Mouse (Mus musculus) myocyte (in vitro differentiated cells): ENCODE results near the gene Aen. TPM values are rescaled to one million over a fixed set of nuclear protein-coding genes. Genes with fewer than 3 reads are reported as not detected.

Experiments
- H3K27me3 ChIP-seq: one replicate; pipeline ENCODE4 v1.6.1; 2011; ENCODE audit not compliant: control insufficient read depth, insufficient read depth, insufficient read length
- H3K36me3 ChIP-seq: one replicate; pipeline ENCODE4 v1.6.1; 2011; ENCODE audit not compliant: control insufficient read depth, insufficient read depth
- H3K4me2 ChIP-seq: one replicate; pipeline ENCODE4 v1.6.1; 2011; ENCODE audit warnings: low read depth, control low read depth
- H3K4me3 ChIP-seq: one replicate; pipeline ENCODE4 v1.5.1; 2011; ENCODE audit warnings: mild to moderate bottlenecking, control low read depth, moderate library complexity
- H3K79me2 ChIP-seq: one replicate; pipeline ENCODE4 v1.6.1; 2011; ENCODE audit not compliant: control insufficient read depth, insufficient read depth
- H3ac ChIP-seq: one replicate; pipeline ENCODE4 v1.6.1; 2011; ENCODE audit not compliant: control insufficient read depth, insufficient read length
- CEBPB ChIP-seq: IDR thresholded peaks from 2 replicates; pipeline ENCODE4 v1.6.1; 2011; ENCODE audit warnings: mild to moderate bottlenecking, moderate library complexity; ENCODE audit not compliant: poor library complexity, insufficient read depth, severe bottlenecking
- E2F4 ChIP-seq: IDR thresholded peaks from one replicate; pipeline ENCODE4 v1.6.1; 2011; ENCODE audit warnings: mild to moderate bottlenecking, control low read depth, moderate library complexity; ENCODE audit not compliant: insufficient read depth
- MAX ChIP-seq: IDR thresholded peaks from one replicate; pipeline ENCODE4 v1.6.1; 2011; ENCODE audit warnings: low read depth, mild to moderate bottlenecking, control low read depth
- MYOD1 ChIP-seq, 3 experiments: IDR thresholded peaks; one replicate each; pipeline ENCODE4 v1.6.1; 2011; ENCODE audit warnings: control low read depth in 2 of 3, low read depth in 2 of 3, mild to moderate bottlenecking in 2 of 3, moderate library complexity in 1 of 3; ENCODE audit not compliant: insufficient read length in 2 of 3, control insufficient read depth in 1 of 3
- MYOG ChIP-seq, 3 experiments: IDR thresholded peaks; one replicate each; pipeline ENCODE4 v1.6.1; 2011; ENCODE audit warnings: control low read depth in 2 of 3, low read depth in 2 of 3, mild to moderate bottlenecking in 2 of 3; ENCODE audit not compliant: insufficient read length in 2 of 3, control insufficient read depth in 1 of 3, insufficient read depth in 1 of 3
- POLR2A ChIP-seq: IDR thresholded peaks from one replicate; pipeline ENCODE4 v1.6.1; 2011; ENCODE audit warnings: low read depth, mild to moderate bottlenecking, control low read depth, moderate library complexity; ENCODE audit not compliant: insufficient read length
- POLR2AphosphoS2 ChIP-seq: IDR thresholded peaks from one replicate; pipeline ENCODE4 v1.6.1; 2011; ENCODE audit warnings: low read depth, control low read depth; ENCODE audit not compliant: insufficient read length
- REST ChIP-seq: IDR thresholded peaks from one replicate; pipeline ENCODE4 v1.6.1; 2011; ENCODE audit warnings: mild to moderate bottlenecking, control low read depth, moderate library complexity; ENCODE audit not compliant: insufficient read depth, insufficient read length
- SRF ChIP-seq: IDR thresholded peaks from one replicate; pipeline ENCODE4 v1.6.1; 2011; ENCODE audit warnings: low read depth; ENCODE audit not compliant: control insufficient read depth, insufficient read length
- TCF12 ChIP-seq: IDR thresholded peaks from one replicate; pipeline ENCODE4 v1.6.1; 2011; ENCODE audit warnings: mild to moderate bottlenecking, control low read depth; ENCODE audit not compliant: poor library complexity, insufficient read depth, severe bottlenecking
- TCF3 ChIP-seq: IDR thresholded peaks from one replicate; pipeline ENCODE4 v1.6.1; 2011; ENCODE audit warnings: low read depth, control low read depth; ENCODE audit not compliant: insufficient read length
- USF1 ChIP-seq: IDR thresholded peaks from one replicate; pipeline ENCODE4 v1.6.1; 2011; ENCODE audit warnings: low read depth, mild to moderate bottlenecking, control low read depth, moderate library complexity
- polyA plus RNA-seq: library from polyadenylated mRNA; unstranded; fragments of >200 nt; fragmentation: generic; extraction: Trizol; gene quantifications from one replicate; pipeline ENCODE4 v1.2.1, GENCODE M21; 2012; ENCODE audit warnings: missing spikeins

Gene Aen
- polyA plus RNA-seq, 1 experiment, result 52.8 TPM

- Histone ChIP-seq H3K4me2 (no peak overlapping the region), H3K36me3 (peaks cover 12% of the 10 kb centered on the region), H3K27me3 (no peaks in the 10 kb centered on the region), H3K4me3 (no peak overlapping the region), H3ac (no peak overlapping the region), H3K79me2 (no peaks in the 10 kb centered on the region)
- TF ChIP-seq POLR2AphosphoS2, result peak; percentile 76
- no peak for TF ChIP-seq TCF12
These were observed 16.8 kb downstream of the Aen start for GRCm38 (mm10) chr7:78912253-78912973.

GRCm38 (mm10) chr7:78912974-78913474, 17.4 kb downstream of the Aen start, which contains the start of gene Isg20:
Gene Isg20 (plus strand): TSS chr7:78913424.
- H3K36me3 ChIP-seq, result peaks cover 12% of the 10 kb centered on the region
- no peaks in the 10 kb centered on the region for H3K27me3 ChIP-seq
- peak within 1 kb of the TSS; percentile 94 for H3K4me2 ChIP-seq
- TF ChIP-seq POLR2A (no peak), USF1 (no peak), MYOG (IDR thresholded peaks at IDR 0.05; ENCODE audit: control insufficient read depth in 1 of 3, insufficient read depth in 1 of 3, insufficient read length in 2 of 3, low read depth in 2 of 3) (no peak), POLR2AphosphoS2 (peak; percentile 53), MAX (no peak), REST (no peak), MYOD1 (IDR thresholded peaks at IDR 0.05; ENCODE audit: control insufficient read depth in 1 of 3, insufficient read length in 2 of 3, low read depth in 2 of 3) (no peak)
- no peaks in the 10 kb centered on the region for H3K79me2 ChIP-seq
- H3ac ChIP-seq, result no peak within 1 kb of the TSS
- peak within 1 kb of the TSS; percentile 29 for H3K4me3 ChIP-seq

GRCm38 (mm10) chr7:78913649-78914544, 18.2 kb downstream of the Aen start:
- H3K4me3 ChIP-seq, result peak overlapping the region; percentile 29

GRCm38 (mm10) chr7:78914545-78914845, 18.8 kb downstream of the Aen start:
- no peak overlapping the region for H3ac ChIP-seq
- no peaks in the 10 kb centered on the region for H3K36me3 ChIP-seq
- H3K4me2 ChIP-seq, result peak overlapping the region; percentile 94
- H3K79me2 ChIP-seq, result no peaks in the 10 kb centered on the region
- peak overlapping the region; percentile 29 for H3K4me3 ChIP-seq
- no peak for TF ChIP-seq TCF12
- no peak for TF ChIP-seq USF1
- peak in 1 of 3 experiments; percentile 9 for TF ChIP-seq MYOD1 (IDR thresholded peaks at IDR 0.05; ENCODE audit: control insufficient read depth in 1 of 3, insufficient read length in 2 of 3, low read depth in 2 of 3)
- peak in 2 of 3 experiments; percentile 9 to 66 for TF ChIP-seq MYOG (IDR thresholded peaks at IDR 0.05; ENCODE audit: control insufficient read depth in 1 of 3, insufficient read depth in 1 of 3, insufficient read length in 2 of 3, low read depth in 2 of 3)
- H3K27me3 ChIP-seq, result no peaks in the 10 kb centered on the region

More at GRCm38 (mm10) chr7:78913649-78914544, 18.2 kb downstream of the Aen start:
- Histone ChIP-seq H3K4me2 (peak overlapping the region; percentile 94), H3K79me2 (no peaks in the 10 kb centered on the region), H3K27me3 (no peaks in the 10 kb centered on the region), H3K36me3 (peaks cover 4% of the 10 kb centered on the region), H3ac (no peak overlapping the region)
- peak; percentile 92 for TF ChIP-seq CEBPB
- peak; percentile 37 for TF ChIP-seq POLR2A
- no peak for TF ChIP-seq TCF3
- no peak for TF ChIP-seq MAX
- peak in 1 of 3 experiments; percentile 57 for TF ChIP-seq MYOD1 (IDR thresholded peaks at IDR 0.05; ENCODE audit: control insufficient read depth in 1 of 3, insufficient read length in 2 of 3, low read depth in 2 of 3)
- peak; percentile 2 for TF ChIP-seq POLR2AphosphoS2
- no peak for TF ChIP-seq USF1

- Histone ChIP-seq H3K36me3 (no peaks in the 10 kb centered on the region), H3K79me2 (no peaks in the 10 kb centered on the region), H3K4me2 (peak overlapping the region; percentile 94), H3K27me3 (no peaks in the 10 kb centered on the region), H3K4me3 (no peak overlapping the region), H3ac (no peak overlapping the region)
- TF ChIP-seq CEBPB, result no peak
- TF ChIP-seq MAX, result no peak
- no peak for TF ChIP-seq SRF
- TF ChIP-seq TCF3, result no peak
- TF ChIP-seq E2F4, result no peak
- no peak for TF ChIP-seq MYOG (IDR thresholded peaks at IDR 0.05; ENCODE audit: control insufficient read depth in 1 of 3, insufficient read depth in 1 of 3, insufficient read length in 2 of 3, low read depth in 2 of 3)
- no peak for TF ChIP-seq USF1
- no peak for TF ChIP-seq POLR2A
- TF ChIP-seq TCF12, result no peak
- no peak for TF ChIP-seq REST
- TF ChIP-seq MYOD1 (IDR thresholded peaks at IDR 0.05; ENCODE audit: control insufficient read depth in 1 of 3, insufficient read length in 2 of 3, low read depth in 2 of 3), result no peak
These were observed 19.3 kb downstream of the Aen start for GRCm38 (mm10) chr7:78914896-78915510.
